Mouse (Mus musculus) R1 (cell line): ENCODE measurements at regions not wholly inside any gene's neighbourhood (a gene's known extent, or its start where the extent isn't known, plus 50 kb on each side); places are given as distances from the start of the nearest gene placed in this dataset.
A peak's percentile ranks its signal among the peaks of the same experiment; 100 is the strongest.

Experiments
- DNase-seq: peaks from one replicate; pipeline ENCODE4 v3.0.0-alpha.2; 2018; ENCODE audit warnings: low read depth, low spot score

DNA sequence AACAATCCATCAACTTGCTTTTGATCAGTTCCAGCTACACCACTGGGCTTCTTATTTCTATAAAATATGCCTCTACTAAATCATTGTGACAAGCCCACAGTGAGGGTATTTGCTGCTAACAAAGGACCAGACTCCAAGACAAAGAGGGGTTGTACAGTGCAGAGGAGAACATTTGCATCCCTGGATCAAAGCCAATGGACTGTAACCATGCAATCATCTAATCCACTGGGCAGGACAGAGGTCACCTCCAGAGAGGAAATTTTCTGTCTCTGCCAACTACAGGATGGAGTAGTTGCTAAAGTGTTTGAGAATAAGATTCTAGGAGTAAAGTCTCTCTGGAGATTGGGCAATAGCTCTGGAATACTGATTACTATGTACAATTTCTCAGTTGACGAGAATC lies 272.9 kb downstream of the Cox7c start:
- DNase-seq, result peak; percentile 40

DNA sequence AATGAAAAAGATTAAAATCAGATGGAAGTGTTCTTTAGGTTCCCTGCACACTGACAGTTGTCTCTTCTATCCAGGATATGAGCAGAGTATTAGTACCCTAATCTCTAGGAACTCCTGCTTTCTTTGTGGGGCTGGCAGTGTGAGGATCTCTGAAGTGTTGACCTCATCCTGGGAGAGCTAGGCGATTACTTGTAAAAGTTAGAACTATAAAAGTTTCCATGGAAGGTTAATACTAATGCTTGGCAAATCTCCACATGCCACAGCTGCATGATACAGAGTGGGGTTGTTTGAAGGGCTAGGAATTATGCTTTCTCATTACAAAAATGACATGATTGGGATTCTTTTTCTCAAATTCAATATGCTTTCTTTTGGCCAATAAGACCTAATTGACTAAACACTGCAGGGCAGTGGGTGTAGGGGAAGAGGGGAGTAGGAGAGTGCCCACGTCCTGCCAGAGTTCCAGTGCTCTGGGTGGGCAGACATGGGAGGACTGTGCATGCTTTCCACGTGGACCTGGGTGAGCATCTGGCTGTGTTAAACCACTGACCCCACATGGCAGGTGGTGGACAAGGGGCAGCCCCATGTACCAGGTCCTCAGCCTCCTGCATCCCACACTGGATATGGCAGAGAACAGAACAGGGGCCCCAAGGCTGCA lies 275.6 kb downstream of the Cox7c start:
- DNase-seq, result no peak

DNA sequence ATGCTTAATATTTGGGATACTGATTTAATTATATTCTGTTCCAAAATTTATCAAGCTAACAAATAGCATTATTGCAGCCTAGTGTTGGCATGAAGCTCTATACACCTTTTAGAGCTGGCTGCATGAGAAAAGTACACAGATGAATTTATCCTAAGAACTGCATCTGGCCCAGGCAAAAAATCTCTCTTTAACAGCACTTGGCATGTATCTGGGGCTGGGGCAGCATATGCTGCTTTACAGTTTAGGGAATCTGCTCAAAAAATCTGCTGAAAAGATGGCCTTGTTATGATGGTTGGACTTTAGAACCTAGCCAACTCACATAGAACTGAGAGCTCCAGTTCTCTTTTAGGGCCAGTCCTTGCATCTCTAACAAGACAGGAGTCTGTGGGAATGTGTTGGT lies 276.2 kb downstream of the Cox7c start:
- no peak for DNase-seq

DNA sequence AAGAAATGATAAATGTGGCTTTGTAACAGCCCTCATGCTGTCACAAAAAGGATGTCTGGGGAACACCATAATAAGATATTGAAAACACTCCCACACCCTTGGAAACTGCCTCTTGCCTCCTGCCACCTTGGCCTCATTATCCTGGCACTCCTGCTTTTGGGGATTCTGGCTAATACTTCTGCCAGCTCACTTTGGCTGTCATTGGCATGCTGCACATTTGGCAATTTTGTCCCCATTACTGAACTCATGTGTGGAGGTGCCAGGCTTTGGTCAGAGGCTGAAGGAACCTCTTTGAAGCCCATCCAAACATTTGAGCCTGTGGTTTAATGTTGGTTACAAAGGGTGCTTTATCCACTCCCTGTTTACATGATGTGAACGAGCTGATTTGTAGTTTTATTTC lies 278.2 kb downstream of the Cox7c start:
- DNase-seq, result no peak

DNA sequence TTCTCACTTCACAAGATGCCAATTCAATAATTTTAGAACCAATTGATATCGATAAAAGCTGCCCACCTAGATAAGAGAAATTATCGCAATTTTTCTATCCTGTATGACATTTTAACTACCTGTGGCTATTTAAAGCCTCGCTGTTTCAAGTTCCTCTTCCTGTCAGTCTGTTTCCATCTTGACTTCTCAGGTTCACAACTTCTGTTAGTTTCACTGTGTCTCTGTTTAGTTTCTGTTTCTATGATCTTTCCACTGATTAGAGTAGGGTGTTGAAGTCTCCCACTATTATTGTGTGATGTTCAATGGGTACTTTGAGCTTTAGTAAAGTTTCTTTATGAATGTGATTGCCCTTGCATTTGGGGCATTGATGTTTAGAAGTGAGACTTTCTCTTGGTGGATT lies 322.1 kb downstream of the Cox7c start:
- no peak for DNase-seq

DNA sequence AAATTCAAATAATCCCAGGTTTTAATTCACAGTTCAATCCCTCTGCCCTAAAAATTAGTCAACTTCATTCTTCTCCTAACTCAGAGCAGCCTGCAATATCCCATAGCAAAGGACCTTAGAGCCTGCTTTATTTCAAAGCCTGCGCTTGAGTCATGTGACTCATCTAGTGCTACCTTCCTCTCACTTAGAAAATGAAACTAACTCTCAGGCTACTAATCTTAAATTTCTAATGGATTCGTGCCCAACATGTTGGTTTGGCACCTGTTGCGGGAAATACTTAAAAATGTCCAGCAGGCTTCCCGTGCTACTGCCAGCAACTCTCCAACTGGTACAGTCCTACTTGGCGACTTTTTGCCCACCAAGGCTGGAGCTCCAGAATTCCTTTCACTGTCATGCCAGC lies 322.6 kb downstream of the Cox7c start:
- no peak for DNase-seq

DNA sequence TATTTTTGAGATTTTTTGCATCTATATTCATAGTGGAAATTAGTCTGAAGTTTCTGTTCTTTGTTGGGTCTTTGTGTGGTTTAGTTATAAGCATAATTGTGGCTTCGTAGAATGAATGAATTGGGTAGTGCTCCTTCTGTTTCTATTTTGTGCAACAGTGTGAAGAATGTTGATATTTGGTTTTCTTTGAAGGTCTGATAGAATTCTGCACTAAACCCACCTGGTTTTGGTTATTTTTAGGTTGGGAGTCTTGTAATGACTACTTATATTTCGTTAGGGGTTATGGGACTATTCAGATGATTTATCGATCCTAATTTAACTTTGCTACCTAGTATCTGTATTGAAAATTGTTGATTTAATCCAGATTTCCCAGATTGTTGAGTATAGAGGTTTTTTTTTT lies 326.4 kb downstream of the Cox7c start:
- DNase-seq, result no peak

DNA sequence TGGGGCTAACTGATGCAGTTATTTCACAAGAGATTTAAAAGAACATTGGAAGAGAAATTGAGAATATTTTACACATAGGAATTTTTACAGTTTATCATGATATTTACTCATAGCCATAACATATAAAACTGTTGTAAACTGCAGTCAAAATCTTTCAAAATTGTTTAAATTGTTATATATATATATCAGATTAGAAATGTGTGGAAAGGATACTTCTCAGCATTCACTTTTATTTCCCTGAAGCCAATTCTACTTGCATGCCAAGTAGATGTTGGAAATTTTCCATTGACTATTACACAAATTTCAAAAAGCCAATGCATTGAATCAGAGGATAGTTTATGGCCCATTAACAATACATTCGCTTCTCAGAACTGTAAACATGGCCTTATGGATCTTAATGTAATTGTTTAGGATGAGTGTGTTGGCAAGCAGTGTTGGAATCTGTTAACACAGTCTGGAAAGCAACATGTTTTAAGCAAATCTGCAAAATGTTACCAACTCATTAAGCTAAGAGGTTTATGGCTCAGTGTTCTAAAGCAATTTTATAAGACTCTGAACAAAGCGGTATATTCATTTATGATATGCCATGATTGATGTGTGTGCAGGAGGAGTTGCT lies 330.7 kb downstream of the Cox7c start:
- DNase-seq, result no peak

DNA sequence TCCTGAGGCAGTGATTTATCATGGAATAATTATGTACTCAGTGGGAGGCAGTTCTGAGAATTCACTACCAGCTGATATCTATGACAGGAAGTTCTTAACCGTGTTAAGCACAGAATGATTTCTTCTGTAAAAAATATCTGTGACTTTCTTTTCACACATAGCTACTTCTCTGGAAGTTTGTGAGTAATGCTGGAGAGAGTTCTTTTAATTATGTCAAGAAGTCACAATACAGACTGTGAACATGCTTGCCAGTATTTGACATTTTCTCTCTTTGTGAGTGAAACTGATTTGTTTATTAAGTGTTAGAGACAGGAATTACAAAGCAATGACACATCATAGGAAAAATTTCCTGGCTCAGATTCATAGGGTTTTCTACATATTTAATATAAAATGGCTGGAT lies 354.3 kb downstream of the Cox7c start:
- DNase-seq, result no peak
